Mouse (Mus musculus) Patski (cell line): ENCODE measurements around the gene Cpm. TPM values are rescaled to one million over a fixed set of nuclear protein-coding genes. Genes with fewer than 3 reads are reported as not detected.
"Not testable (repeated sequence)": the region's sequence is repeated elsewhere in the genome, so short reads cannot be mapped to it uniquely, and the experiment has no call there.

Experiments used
- ATAC-seq: fragments of 100-300 bp; one replicate; pipeline ENCODE4 v1.8.0; 2021
- CTCF ChIA-PET: fragments of 350-600 bp; sonication (Branson Sonifier 250); formaldehyde crosslinking; loops from one replicate; lab custom pipeline; 2022; ENCODE audit warnings: inconsistent platforms; lab: Charles Lee
- POLR2A ChIA-PET: fragments of 350-600 bp; sonication (Branson Sonifier 250); formaldehyde crosslinking; loops from one replicate; lab custom pipeline; 2022; ENCODE audit warnings: antibody characterized with exemption, inconsistent platforms; lab: Charles Lee
- DNase-seq: peaks from one replicate; pipeline ENCODE4 v3.0.0-alpha.2; 2011; ENCODE audit warnings: low read depth, low spot score
- H3K27me3 ChIP-seq: fragments of 371-371 bp; one replicate; pipeline ENCODE4 v1.5.1; 2021
- CTCF ChIP-seq: fragments of 100-300 bp; IDR thresholded peaks from one replicate; pipeline ENCODE4 v1.5.1; 2021
- in situ Hi-C: fragments of 300-500 bp; cut with MboI; formaldehyde crosslinking; loops from 3 replicates; pipeline ENCODE4 v1.11.1; 2018; ENCODE audit warnings: low pct_unique_long_range_greater_than_20kb, mixed read lengths
- polyA plus RNA-seq: library from polyadenylated mRNA; unstranded; gene quantifications from one replicate; pipeline ENCODE4 v1.2.3, GENCODE M21; 2021

The Cpm gene
- polyA plus RNA-seq, 1 experiment from 2014 or later: 1.4 TPM

DNA sequence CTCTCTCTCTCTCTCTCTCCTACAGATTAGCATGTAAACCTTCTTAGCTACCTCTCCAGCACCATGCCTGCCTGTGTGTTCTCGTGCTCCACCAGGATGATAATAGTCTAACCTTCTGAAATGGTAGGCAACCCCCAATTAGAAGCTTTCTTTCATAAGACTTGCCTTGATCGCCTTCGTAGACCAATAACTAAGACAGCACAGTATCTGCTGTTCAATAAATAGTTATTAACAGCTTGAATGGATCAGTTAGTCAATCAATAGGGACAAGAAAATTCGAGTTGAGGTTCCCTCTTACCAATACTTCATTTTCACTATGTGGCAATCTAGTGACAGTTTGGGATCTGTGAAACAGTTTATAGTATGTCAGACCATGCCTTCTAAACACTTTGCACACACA lies 13.6 kb upstream of the Cpm start:
- in situ Hi-C loops: no loop called here
- POLR2A ChIA-PET: no interaction called here
- no peak for DNase-seq
- no peak for TF ChIP-seq CTCF
- no peak for ATAC-seq
- CTCF ChIA-PET: interaction anchor here (1.0 kb wide), 1 partner anchor 54 kb away, joined by 3 read pairs; no protein-coding TSS in a partner anchor
- H3K27me3 ChIP-seq: no peaks in the 10 kb centered on the region

GRCm38 (mm10) chr10:117616191-117616680 lies 13.1 kb upstream of the Cpm start:
- no peak for TF ChIP-seq CTCF
- H3K27me3 ChIP-seq: no peaks in the 10 kb centered on the region
- in situ Hi-C loops: no loop called here
- ATAC-seq: no peak
- no peak for DNase-seq
- POLR2A ChIA-PET: interaction anchor here (0.6 kb wide), 1 partner anchor 48 kb away, joined by 8 read pairs; no protein-coding TSS in a partner anchor
- CTCF ChIA-PET: interaction anchor here (1.0 kb wide), 1 partner anchor 55 kb away, joined by 3 read pairs; no protein-coding TSS in a partner anchor

- not testable (repeated sequence) for DNase-seq
These were observed 12.5 kb upstream of the Cpm start for GRCm38 (mm10) chr10:117616765-117617164.

DNA sequence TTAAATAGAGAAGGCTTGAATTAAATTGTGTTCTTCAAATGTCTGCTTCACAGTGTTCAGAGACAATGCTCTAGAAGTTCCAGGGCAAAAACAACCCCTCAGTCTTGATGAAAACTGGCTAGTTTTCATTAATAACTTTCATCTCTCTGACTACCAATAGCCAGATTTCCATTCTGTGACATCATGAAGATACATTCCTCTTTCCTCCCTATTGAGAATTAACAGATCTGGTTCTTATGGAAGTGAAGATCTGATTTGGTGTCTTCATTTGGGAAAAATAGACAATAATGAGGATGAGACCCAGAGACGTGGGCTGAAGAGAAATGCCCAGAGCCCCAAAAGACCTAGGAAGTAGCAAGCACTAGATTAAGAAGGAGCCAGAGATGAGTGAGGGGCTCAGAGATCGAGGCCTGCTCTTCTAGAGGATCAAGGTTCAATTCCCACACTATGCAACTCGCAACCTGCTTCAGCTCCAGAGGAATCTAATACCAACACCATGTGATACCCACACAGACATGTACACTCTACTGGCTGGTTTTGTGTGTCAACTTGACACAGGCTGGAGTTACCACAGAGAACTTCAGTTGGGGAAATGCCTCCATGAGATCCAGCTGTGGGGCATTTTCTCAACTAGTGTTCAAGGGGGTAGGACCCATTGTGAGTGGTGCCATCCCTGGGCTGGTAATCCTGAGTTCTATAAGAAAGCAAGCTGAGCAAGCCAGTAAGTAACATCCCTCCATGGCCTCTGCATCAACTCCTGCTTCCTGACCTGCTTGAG lies 11.5 kb upstream of the Cpm start:
- ChIA-PET POLR2A (no interaction called here), CTCF (no interaction called here)
- no peak for TF ChIP-seq CTCF
- in situ Hi-C loops: no loop called here
- H3K27me3 ChIP-seq: no peaks in the 10 kb centered on the region
- DNase-seq (no peak), ATAC-seq (no peak)

More at GRCm38 (mm10) chr10:117616765-117617164, 12.5 kb upstream of the Cpm start:
- H3K27me3 ChIP-seq, ATAC-seq, CTCF ChIA-PET, in situ Hi-C loops: not testable (repeated sequence)
- POLR2A ChIA-PET: interaction anchor here (0.6 kb wide), 1 partner anchor 48 kb away, joined by 8 read pairs; no protein-coding TSS in a partner anchor

GRCm38 (mm10) chr10:117619041-117619861 lies 10.0 kb upstream of the Cpm start:
- no peaks in the 10 kb centered on the region for H3K27me3 ChIP-seq
- ATAC-seq (peak; percentile 39), DNase-seq (peak; percentile 15)
- no peak for TF ChIP-seq CTCF
- in situ Hi-C loops: no loop called here
- CTCF ChIA-PET: no interaction called here
- POLR2A ChIA-PET: no interaction called here

DNA sequence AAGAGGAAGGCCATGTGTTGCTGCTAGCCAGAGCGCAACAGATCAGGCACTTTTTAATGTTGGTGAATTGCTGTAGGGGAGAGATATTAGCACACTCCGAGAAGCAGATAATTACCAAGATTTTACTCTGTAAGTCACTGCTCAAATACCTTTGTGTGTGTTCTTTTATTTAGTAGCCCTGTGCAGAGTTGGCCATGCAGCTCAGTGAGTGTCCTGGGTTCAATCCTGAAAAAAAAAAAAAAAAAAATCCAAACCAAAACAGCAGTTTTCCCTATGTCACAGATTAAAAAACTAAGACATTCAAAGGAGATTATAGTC lies 9.5 kb upstream of the Cpm start:
- in situ Hi-C loops: no loop called here
- H3K27me3 ChIP-seq: no peaks in the 10 kb centered on the region
- DNase-seq (no peak), ATAC-seq (no peak)
- ChIA-PET CTCF (no interaction called here), POLR2A (no interaction called here)
- TF ChIP-seq CTCF: no peak

- ATAC-seq (no peak), DNase-seq (no peak)
- in situ Hi-C loops: no loop called here
- POLR2A ChIA-PET: no interaction called here
- no peaks in the 10 kb centered on the region for H3K27me3 ChIP-seq
- CTCF ChIA-PET: no interaction called here
- no peak for TF ChIP-seq CTCF
These were observed 8.8 kb upstream of the Cpm start for GRCm38 (mm10) chr10:117620530-117620929.

GRCm38 (mm10) chr10:117620934-117621501 lies 8.3 kb upstream of the Cpm start:
- H3K27me3 ChIP-seq: no peaks in the 10 kb centered on the region
- DNase-seq (no peak), ATAC-seq (no peak)
- CTCF ChIA-PET: interaction anchor here (0.9 kb wide), 1 partner anchor 105 kb away, joined by 3 read pairs; no protein-coding TSS in a partner anchor
- POLR2A ChIA-PET: interaction anchor here (0.6 kb wide), 1 partner anchor 409 kb away, joined by 3 read pairs; no protein-coding TSS in a partner anchor
- in situ Hi-C loops: no loop called here
- TF ChIP-seq CTCF: no peak

GRCm38 (mm10) chr10:117621616-117622533 lies 7.4 kb upstream of the Cpm start:
- in situ Hi-C loops: no loop called here
- ChIA-PET CTCF (interaction anchor here (0.9 kb wide), 1 partner anchor 106 kb away, joined by 3 read pairs; no protein-coding TSS in a partner anchor), POLR2A (interaction anchor here (0.6 kb wide), 1 partner anchor 410 kb away, joined by 3 read pairs; no protein-coding TSS in a partner anchor)
- DNase-seq (no peak), ATAC-seq (no peak)
- no peaks in the 10 kb centered on the region for H3K27me3 ChIP-seq
- TF ChIP-seq CTCF: no peak

DNA sequence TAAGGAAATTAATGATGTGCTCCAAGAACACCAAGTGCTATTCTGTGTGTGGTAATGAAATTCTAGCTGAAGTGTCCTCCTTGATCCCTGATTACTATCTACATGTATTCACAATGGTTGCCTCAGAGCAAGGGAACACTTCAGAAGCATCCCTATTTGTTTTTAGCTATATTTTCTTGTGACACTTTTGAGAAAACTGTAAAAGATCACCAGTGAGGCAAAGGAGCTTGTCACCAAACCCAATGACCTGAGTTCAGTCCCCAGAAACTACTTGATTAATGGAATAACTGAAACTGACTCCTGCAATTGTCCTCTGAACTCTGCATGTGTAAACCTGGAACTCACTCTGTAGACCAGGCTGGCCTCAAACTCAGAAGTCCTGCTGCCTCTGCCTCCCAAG lies 5.9 kb upstream of the Cpm start:
- no peak for TF ChIP-seq CTCF
- no peaks in the 10 kb centered on the region for H3K27me3 ChIP-seq
- in situ Hi-C loops: no loop called here
- ATAC-seq (no peak), DNase-seq (no peak)
- ChIA-PET CTCF (no interaction called here), POLR2A (no interaction called here)
